Mouse (Mus musculus) ovary, adult 10 weeks (tissue): ENCODE results near the gene Mrgprx1. TPM values are rescaled to one million over a fixed set of nuclear protein-coding genes. Genes with fewer than 3 reads are reported as not detected.

Experiments
- polyA plus RNA-seq: library from polyadenylated mRNA; stranded (reverse); fragments of 350-450 nt; fragmentation: Illumina TruSeq; extraction: RNeasy Lipid Tissue Mini Kit (QIAGEN cat#74804); gene quantifications from one replicate; pipeline ENCODE4 v1.2.3, GENCODE M21; 2014

Mrgprx1 gene
- polyA plus RNA-seq = not detected

DNA sequence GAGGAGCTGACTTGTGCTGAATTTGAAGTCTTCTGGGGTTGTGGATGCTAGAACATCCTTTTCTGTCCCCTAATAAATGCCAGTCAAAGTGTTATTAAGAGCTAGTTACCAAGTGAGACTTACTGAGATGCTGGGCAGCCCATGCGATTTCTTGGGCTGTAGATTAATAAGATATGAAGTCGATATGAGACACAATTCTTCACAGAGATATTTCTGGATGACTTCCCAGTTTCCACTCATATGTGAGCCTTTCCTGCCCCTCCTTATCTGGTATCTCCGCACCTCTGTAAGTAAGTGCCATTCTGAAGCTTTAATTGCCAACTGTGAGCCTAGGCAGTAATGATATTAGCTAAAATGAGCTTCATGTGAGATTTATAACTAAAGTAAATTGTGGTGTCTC lies at the start of gene Mrgprx1:
Gene Mrgprx1 (minus strand): TSS at position 101 of the 400 bp plus-strand sequence.

GRCm38 (mm10) chr7:47981995-47982394 lies 45.4 kb downstream of the Mrgprx1 start, which contains the start of gene Mrgpra4:
Mrgpra4 (minus strand) TSS chr7:47982095.

Other genes with a start within 250 kb of the Mrgprx1 start
- not detected for gene Mrgpra4, start 45.5 kb downstream of the Mrgprx1 start, polyA plus RNA-seq
- not detected for gene Mrgprb5, start 141.4 kb upstream of the Mrgprx1 start, polyA plus RNA-seq
- not detected for gene Mrgprb4, start 171.7 kb upstream of the Mrgprx1 start, polyA plus RNA-seq